Mouse (Mus musculus) adrenal gland, postnatal 25 days (tissue): Measurements from ENCODE around the gene Kdm2b. TPM values are rescaled to one million over a fixed set of nuclear protein-coding genes. Genes with fewer than 3 reads are reported as not detected.
"Not testable (repeated sequence)": the region's sequence is repeated elsewhere in the genome, so short reads cannot be mapped to it uniquely, and the experiment has no call there.

Source experiments
- DNase-seq: peaks from one replicate; pipeline ENCODE4 v3.0.0; 2021; ENCODE audit warnings: mixed read lengths
- total RNA-seq: library from RNA; stranded (reverse); gene quantifications from 2 replicates; pipeline ENCODE4 v1.2.3, GENCODE M21; 2021

Kdm2b gene
- total RNA-seq, 1 experiment from 2014 or later = 22.7 TPM

DNA sequence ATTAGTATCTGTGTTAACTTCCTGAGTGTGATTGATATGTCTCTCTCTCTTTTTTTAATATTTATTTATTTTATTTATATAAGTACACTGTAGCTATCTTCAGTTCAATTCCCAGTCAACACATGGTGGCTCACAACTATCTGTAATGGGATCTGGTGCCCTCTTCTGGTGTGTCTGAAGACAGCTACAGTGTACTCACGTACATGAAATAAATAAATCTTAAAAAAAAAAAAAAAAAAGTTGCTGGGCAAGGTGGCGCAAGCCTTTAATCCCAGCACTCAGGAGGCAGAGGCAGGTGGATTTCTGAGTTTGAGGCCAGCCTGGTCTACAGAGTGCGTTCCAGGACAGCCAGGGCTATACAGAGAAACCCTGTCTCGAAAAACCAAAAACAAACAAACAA, 14.9 kb downstream of the Kdm2b start:
- DNase-seq = not testable (repeated sequence)

DNA sequence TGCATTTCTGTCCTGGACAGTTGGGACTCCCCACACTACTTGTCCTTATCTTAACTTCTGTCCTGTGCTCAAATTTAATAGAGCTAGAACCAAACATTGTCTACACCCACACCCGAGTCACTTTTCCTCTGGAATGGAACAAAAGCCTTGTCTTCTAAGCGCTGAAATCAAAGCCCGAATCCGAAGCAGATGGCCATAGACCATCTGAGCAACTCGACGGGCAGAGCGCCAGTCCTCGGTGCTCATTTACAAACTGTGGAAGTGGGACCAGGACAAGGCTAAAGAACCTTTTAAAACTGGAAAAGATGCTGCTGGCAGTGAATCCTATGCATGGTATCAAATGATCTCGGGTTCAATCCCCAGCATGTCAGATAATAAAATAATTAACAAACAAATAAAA, 17.5 kb downstream of the Kdm2b start:
- DNase-seq = no peak

DNA sequence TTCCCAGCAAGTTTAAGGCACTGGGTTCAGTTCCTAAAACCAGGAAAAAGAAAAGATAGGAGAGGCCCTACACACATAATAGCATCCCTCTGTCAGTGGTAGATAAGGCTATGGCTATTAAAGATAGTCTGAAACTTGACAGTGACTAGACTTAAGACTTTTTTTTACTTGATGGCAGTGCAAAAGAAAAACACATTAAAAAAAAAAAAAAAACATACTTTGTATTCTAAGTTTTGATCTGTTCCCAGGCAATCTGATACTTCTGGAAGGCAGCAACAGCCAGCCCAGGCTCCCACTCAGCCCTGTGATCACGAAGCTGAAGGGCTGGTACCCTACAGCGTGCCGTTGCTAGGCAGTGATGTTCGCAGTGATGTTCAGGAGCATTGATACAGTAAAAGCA, 18.2 kb downstream of the Kdm2b start:
- DNase-seq = no peak

DNA sequence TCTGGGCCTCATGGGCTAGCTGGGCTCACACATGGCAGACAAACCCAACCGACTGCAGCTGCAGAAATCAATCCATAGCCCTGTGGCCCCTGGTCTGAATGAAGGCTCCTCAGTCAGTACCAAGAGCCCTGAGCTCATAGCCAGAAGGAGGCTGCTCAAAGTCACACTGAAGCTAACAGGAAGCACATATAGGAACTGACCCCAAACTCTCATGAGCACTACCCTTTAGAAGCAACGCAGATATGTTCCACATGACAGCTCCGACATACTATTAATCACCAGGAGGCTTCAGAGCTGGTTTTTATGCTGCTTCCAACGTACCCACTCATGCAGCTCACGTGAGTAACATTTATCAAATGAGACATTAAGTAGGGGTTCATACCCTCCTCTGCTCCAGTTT, 19.6 kb downstream of the Kdm2b start:
- DNase-seq = no peak

DNA sequence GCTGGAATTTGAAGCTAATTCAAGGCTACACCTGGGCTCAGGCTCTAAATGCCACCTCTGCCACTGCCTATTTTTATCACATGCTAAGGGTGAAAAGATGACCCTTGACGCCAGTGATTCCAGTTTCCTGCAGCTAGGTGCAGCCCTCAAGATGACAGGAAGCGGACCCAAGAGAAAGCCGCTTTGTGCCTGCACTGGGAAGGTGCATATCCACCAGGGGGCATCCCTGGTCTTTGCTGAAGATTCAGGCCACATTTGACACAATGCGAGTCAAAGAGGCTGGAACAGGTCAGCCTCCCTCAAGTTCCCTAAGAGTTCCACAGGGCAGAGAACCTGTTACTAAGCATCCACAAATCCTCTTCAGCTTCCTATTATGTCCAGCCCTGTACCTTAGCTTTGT, 21.3 kb downstream of the Kdm2b start:
- peak; percentile 76 for DNase-seq

DNA sequence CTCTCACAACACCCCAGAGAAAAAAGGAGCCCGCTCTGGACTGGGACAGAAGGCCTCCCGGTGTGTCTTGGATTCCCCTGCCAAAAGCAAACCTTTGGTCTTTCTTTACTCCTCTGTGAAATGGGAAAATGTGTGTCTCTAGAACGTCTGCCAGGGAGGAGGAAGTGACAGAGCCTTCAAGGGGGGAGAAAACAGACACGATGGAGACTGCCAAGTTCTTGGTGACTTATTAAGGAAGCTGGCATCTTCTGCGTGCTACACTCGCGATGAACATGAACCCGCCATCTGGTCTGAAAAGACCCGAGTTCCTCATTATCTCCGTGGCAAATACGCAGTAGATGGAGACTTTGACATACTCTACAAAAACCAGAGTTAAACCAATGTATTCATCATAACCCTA, 24.2 kb downstream of the Kdm2b start:
- no peak for DNase-seq

DNA sequence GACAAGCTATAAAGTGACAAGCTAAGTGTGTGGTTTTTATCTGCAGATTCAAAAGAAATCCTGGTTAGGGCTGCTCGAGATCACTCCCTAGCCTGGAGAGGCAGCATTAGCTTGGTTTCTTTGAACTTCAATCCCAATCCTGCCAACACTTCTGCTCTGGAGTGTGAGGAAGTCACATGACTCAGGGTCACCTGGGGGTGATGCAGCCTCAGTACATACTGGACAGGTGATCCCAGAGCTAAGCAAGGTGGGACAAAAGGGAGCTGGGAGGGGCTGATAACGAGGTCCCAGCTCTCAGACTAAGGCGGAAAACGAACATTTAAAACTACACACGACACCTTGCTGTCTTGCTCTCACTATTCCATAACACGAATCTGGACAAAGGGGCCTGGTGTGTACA, 24.8 kb downstream of the Kdm2b start:
- DNase-seq = no peak

DNA sequence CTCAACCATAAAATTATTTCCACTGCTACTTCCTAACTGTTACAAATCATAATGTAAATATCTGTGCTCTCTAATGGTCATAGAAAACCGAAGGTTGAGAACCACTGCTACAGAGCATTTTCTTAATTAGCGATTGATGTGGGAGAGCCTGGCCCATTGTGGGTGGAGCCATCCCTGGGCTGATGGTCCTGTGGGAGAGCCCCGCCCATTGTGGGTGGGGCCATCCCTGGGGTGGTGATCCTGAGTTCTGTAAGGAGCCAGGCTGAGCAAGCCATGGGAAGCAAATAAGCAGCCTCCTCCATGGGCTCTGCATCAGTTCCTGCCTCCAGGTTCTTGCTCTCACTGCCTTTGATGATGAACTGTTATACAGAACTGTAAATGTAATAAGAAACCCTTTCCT, 27.7 kb downstream of the Kdm2b start:
- no peak for DNase-seq

DNA sequence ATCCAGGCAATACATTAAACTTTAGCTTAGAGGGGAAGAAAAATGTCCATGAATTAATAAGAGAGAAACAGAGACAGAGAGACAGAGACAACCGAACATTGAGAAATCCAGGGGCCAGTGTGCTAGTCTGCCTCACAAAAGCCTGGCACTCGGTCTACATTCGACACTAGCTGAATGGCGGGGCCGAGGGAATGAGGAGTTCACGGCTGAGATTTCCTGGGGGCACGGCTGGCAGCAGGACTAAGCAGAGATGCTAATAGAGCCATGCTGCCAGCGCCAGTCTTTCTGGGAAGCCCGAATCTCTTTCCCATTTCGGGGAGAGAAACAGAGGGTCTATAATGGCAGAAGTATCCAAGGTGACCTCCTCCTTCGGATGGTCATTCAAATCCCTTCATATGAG, 30.2 kb downstream of the Kdm2b start:
- no peak for DNase-seq

DNA sequence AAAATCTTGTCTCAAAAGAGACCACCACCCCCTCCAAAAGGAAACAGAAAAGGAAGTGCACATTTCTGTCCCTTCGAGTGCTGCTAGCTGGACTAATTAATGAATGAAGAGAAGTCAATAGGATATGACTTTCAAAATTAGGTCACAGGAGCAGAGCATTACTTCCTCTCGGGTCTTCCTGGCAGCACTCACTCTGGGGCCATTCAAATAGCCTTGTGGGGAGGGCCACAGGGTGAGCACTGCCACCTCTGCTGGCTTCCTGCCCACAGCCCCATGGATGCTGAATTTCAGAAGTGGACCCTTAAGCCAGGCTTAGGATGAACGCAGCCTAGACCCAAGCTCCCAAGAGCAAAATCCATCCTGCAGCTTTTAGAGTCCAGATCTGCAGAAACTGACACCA, 33.6 kb downstream of the Kdm2b start:
- no peak for DNase-seq

DNA sequence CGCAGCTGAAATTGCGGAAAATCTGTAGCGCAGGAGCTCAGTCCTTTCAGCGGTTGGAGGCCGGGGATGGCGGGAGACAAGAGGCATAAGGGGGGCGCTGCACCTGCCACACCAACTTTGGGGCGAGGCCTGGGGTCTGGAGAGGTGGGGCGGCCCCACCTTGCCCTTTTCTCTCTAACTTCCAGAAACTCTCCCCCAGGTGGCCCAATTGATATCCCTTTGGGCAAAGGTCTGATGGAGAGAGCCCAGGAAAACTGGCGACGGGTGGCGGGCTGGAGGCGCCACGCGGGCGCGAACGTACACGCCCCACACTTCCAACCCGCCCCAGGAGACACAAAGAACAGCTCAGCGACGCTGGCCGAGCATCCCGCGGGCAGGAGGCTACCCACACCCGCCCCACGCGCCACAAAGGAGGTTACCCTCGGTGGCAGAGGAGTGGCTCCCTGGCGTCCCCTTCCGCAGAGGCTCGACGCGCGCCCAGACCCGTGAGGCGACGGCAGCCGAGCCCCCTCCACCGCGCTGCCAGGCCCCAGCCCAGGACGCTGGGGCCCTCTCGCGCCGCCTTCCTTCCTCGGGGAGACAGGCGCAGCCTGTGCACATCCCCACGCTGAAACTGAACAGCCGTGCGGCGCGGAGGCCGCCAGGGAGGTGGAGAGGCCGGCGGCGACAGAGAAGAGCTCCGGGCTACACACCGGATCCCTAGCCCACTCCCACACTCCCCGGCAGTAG, 37.5 kb downstream of the Kdm2b start:
- peak; percentile 19 for DNase-seq

DNA sequence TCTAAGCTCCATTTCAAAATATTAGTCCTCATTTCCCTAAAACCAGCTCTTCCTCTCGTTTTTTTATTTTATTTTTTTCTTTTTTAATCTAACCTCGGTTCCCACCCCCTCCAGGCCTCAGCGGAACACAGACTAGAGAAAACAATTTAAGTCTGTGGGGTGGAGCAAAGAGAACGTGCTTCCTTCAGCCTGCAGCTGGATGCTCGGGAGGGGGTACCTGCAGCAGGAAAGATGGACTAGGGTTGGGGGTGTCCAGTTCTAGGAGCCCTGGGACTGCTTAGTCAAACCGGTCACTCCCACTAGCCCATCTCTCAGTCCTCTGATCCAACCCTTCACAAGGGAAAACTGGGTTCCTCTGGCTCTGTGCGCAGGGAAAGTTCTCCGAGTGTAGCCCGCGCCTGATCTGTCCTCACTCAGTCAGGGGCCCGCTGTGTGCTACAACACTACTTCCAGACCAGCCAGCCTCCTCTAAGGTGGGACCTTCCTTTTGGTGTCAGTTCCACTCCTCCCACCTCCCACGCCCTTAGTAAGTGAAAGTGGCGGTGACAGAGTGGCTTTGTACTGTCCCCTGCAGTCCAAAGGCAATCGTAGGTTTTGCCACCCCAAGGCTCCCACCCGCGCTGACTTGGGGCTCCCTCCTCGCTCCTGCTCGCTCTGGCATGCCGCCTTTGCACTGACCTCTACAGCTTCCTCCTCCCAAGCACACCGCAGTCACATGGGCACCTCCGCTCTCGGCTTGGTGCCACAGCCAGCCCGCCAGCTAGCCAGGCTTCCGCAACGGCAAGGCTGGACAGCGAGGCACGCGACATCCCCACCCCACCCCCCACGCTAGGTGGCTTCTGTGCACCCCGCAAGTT, 38.3 kb downstream of the Kdm2b start:
- DNase-seq = peak; percentile 63

DNA sequence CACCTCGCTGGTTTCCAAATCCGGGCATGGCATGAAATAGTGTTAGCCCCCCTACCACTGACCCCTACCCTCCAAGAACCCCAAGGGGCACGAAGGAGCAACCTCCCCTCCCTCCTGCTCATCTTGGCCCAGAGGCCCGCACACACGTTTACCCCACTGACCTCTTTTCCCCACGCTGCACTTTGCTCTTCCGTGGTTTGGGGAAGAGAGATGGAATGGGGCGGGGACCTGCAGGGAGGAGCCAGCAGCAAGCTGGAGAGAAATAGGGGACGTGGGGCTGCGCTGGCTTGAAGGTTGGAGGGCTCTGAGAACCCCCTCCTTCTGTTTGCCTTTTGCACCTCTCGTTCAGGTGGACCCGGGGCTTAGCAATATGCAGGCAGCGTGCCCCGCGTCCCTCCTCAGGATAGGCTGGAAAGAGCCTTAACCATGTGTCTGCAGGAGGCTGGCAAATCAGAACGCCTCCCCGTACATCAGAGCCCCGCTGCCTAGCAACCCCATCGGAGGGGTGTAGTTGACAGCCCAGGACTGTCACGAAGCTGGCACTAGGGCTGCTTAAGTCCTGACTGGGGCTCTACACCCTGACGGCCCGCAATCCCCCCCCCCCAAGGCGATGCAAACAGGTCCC, 39.2 kb downstream of the Kdm2b start:
- peak; percentile 18 for DNase-seq

DNA sequence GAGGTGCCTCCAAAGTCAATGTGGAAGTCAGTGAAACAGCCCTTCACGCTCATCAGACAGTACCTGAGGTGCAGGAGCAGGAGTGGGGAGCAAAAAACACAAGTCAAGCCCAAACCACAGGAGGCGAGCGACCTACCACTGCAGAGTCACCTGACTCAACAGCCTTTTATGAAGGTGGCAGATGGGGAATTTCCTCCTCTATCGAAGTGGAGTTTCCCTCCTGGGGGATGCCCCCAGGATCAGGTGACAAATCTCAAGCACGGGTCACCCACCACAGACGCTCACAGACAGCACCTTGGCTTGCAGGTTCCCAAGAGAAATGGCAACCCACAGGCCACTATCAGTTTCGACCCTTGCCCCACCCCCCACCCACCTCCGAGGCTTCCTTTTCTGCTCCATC, 40.5 kb downstream of the Kdm2b start:
- no peak for DNase-seq

DNA sequence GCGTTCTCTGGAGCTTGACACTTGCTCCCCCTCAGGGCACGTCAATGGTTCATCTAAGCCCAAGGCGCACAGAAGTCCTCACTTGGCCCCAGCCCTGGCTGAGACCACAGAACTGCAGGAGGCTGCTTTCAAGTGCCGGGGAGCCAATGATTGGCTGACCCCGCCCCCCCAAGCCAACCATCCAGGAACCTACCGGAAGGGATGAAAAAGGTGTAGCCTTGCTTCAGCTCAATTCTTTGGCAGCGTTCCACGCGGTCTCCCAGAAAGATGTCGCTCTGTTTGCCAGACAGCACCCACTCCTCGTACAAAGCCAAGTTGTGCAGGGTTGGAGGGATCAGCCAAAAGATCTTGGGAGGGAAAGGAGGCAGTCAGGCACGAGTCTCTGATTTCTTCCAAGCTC, 42.1 kb downstream of the Kdm2b start:
- DNase-seq = no peak

DNA sequence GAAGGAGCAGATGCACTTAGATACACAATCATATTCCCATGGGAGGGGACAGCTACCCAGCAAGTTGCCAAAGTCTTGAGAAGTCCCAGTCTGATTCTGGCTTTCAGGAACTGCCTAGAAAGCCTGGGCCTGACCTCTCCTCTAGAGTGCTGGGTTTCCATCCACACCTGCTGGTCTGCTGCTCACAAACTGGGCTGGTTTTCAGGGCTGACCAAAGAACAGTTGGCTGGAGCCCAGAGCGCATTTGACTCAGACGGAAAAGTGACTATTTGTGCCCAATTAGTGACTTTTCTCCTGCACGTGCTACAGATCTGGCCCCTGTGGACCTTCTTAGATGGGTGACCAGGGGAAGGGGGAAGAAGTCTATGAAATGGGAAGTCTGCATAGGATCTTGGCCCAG, 50.9 kb downstream of the Kdm2b start:
- no peak for DNase-seq

DNA sequence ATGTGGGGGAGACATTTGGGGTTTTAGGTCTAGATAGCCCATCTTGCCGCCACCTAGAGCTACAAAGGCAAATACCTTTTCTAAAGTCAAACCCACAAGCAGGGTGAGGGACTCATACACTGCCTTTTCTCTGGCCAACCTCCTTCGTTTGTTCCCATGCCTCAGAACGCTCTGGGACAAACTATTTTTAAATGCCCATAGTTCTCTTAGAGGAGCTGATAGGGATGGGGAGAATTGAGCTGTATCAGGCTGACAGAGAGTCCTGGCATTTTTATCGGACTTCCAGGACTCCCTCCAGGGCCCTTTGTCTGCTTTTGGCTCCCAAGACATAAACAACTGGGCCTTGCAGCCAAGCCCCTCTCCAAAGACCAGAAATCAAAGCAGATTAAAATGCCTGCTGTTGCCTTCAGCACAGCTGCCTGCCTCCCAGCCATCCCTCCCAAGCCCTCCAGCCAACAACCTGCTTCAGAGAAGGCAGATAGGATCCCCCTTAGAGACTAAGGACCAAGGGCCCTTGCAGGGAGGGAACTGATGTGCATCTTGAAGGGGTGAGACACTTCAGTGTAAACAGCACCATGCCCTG, 51.6 kb downstream of the Kdm2b start:
- DNase-seq = no peak

DNA sequence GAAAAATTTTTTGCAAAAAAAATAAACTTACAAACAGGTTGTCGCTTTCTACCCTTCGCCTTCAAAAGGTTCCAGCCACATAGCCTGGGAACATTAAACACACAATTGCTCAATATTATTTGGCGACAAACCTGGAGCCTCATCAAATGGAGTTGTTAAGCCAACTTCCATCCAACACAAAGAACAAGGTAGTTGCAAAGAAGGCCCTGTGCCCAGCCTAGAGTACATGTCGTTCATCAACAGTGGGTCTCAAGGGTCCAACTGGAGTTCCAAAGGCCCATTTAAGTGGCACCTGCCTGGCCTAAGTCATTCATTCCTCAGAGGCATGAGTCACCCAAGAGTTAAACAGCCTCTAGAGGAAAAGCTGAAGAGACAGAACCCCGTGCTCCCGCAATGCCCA, 52.6 kb downstream of the Kdm2b start:
- no peak for DNase-seq

DNA sequence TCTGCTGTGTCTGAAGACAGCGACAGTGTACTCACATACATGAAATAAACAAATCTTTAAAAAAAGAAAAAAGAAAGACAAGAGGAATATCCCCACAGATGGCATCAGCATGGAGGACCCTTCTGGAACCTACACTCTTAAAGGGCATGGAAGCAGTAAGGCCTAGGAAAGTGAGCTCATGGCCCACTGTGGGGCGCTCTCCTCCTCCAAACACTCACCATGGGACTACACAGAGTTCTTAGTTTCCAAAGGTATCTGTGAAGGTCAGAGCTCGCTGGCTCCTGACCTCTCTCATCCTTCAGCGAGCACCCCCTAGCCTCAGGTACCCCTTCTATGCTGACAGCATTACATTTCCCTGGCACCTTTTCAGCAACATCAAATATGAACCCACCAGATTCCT, 53.8 kb downstream of the Kdm2b start:
- no peak for DNase-seq

DNA sequence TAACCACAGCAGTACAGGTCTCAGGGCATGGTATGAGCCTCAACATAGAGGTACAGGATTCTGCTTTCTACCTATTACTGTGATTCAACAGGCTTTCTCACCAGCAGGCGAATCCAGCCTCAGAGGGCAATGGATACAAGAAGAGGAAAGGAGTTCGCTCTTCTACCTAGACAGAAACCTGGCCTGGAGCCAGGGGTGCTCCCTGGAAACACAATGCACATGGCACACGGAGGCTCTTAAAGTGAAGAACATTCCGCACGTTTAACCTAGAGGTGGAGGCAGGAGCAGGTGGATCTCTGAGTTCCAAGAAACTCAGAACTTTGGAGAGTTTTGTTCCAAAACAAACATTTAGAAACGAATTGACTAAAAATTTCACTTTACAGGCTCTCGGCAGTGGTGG, 58.6 kb downstream of the Kdm2b start:
- no peak for DNase-seq

DNA sequence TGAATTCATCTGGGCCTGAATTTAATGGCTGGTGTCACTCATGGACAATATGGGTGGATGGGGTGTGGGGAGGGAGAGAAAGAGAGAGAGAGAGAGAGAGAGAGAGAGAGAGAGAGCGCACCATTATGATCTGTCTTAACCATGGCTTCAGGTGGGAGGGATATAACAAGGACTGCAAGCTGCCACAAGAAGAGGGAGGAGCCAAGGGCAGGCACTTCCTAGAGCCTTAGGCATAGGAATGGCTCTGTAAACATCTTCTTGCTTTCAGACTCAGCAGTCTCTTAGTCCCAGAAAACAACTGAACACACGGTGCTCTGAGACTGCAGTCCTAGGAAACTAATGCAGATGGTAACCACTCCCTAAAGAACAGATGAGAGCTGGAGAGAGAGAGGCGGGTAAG, 61.3 kb downstream of the Kdm2b start:
- no peak for DNase-seq

DNA sequence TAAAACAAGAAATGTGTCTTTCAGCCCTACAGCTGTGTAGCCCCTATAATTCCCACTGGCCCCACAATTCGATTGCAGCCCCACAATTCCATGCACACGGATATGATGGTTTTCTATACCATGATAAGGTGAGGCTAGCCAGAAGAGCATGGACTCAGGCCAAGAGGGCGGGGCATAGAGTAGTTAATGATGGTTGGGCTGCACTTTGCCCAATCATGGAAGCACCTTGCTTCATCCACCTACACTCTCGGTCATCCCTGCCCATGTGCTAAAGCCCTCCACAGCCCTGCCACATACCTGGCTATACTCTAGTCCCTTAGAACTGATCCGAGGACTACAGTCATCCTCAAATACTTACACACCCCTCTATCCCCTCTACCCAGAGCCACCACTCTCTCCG, 61.9 kb downstream of the Kdm2b start:
- DNase-seq = no peak

DNA sequence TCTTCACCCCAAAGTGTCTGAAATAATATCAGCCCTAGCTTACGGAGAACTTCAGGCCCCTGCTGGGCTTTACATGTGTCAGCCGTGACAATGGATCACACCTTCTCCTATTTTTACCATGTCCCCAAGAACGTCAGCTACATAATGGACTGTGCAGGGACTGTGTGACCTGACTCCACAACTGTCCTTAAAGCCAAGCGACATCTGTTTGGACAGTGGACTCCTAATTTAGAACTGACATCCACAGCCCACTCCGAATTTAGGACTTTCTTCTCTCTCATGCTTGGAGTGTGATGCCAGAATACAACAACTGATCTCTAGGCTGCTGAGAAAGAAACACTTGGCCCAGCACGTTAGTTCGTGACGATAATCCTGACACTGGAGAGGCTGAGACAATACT, 62.5 kb downstream of the Kdm2b start:
- DNase-seq = no peak
